Mouse (Mus musculus): ENCODE measurements at regions not wholly inside any gene's neighbourhood (a gene's known extent, or its start where the extent isn't known, plus 50 kb on each side); places are given as distances from the start of the nearest gene placed in this dataset.

DNA sequence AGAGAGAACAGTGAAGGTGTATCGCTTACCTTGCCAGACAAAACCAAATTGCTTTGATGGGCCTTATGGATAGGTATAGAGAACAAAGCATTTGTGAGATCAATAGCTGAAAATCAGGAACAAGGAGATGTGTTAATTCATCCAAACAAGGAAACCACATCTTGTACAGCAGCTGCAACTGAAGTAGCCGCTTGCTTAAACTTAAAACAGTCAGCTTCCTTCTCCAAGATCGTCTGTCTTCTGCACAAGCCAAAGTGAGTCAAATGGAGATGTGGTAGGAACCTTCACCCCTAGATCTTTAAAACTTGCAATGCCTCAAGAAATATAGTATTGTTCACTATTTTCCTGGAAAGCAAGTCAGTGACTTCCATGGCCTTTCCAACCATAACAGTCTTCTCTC lies 95.6 kb upstream of the Pcgf5 start:
- TF ChIP-seq FLI1 (IDR thresholded peaks at IDR 0.05; ENCODE audit: low read length) (no peak), GATA1 (IDR thresholded peaks at IDR 0.05; ENCODE audit: borderline replicate concordance, low read length) (no peak)

All from megakaryocyte, embryonic 14.5 days (primary cell).